Mouse (Mus musculus): ENCODE measurements at regions not wholly inside any gene's neighbourhood (a gene's known extent, or its start where the extent isn't known, plus 50 kb on each side); places are given as distances from the start of the nearest gene placed in this dataset.

DNA sequence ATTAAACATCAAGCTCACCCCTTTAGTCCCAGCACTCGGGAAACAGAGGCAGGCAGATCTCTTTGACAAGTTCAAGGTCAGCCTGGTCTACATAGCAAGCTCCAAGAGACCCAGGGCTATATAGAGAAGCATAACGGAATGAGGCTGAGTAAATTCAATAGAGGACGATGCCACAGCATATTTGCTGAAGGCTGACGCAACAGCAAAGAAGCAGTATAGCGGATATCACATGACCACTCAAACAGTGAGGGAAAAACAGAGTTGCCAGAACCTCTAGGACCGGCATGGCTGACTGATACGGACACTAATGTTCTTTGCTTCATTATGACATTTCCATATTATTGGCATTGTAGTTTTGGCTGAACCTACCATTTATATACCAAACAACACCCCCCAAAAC is 74.2 kb upstream of the Xpo1 start:
- H3K4me3 ChIP-seq, result no peak overlapping the region
- WGBS, result 77% methylated on average over 7 of the region's 7 CpGs

DNA sequence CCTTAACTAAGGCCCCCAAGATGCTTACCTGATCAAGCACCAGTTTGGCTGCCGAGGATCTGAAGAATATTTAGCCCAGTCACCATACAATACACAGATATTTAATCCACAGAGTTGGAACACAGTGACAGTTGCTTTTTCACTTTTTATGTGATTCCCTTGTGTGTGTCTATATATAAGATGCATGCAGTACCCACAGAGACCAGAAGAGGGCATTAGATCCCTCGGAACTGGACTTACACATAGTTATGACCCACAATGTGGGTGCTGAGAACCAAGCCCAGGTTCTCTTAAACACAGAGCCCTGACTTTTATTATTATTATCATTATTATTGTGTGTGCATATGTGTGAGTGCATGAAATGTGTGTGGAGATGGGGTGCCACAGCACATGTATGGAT is 70.6 kb upstream of the Xpo1 start:
- Histone ChIP-seq H3K4me1 (replicated peaks) (no peaks in the 10 kb centered on the region), H3K9ac (no peak overlapping the region), H3K27me3 (no peaks in the 10 kb centered on the region), H3K36me3 (no peaks in the 10 kb centered on the region), H3K4me2 (no peak overlapping the region), H3K9me3 (replicated peaks) (no peaks in the 10 kb centered on the region; the same call in 1 of the 2 replicates), H3K27ac (no peak overlapping the region), H3K4me3 (no peak overlapping the region)
- ATAC-seq (replicated peaks; ENCODE audit: insufficient number of reproducible peaks, insufficient read depth, low FRiP score, low read depth), result no peak
- 87% methylated on average over 2 of the region's 2 CpGs for WGBS

More for the DNA sequence above, 74.2 kb upstream of the Xpo1 start:
- no peak overlapping the region for H3K9ac ChIP-seq
- H3K4me1 ChIP-seq (replicated peaks), result no peaks in the 10 kb centered on the region
- no peak for ATAC-seq (replicated peaks; ENCODE audit: insufficient number of reproducible peaks, insufficient read depth, low FRiP score, low read depth)
- H3K27me3 ChIP-seq, result no peaks in the 10 kb centered on the region
- H3K27ac ChIP-seq, result no peak overlapping the region
- H3K4me2 ChIP-seq, result no peak overlapping the region
- H3K36me3 ChIP-seq, result no peaks in the 10 kb centered on the region
- no peaks in the 10 kb centered on the region; the same call in 1 of the 2 replicates for H3K9me3 ChIP-seq (replicated peaks)

GRCm38 (mm10) chr11:23201701-23202449 is 54.0 kb upstream of the Xpo1 start:
- Histone ChIP-seq H3K9ac (no peak overlapping the region), H3K4me2 (no peak overlapping the region), H3K36me3 (no peaks in the 10 kb centered on the region), H3K27ac (no peak overlapping the region), H3K27me3 (no peaks in the 10 kb centered on the region), H3K9me3 (replicated peaks) (no peaks in the 10 kb centered on the region), H3K4me3 (no peak overlapping the region), H3K4me1 (replicated peaks) (no peaks in the 10 kb centered on the region)
- no peak for ATAC-seq (replicated peaks; ENCODE audit: insufficient number of reproducible peaks, insufficient read depth, low FRiP score, low read depth)
- WGBS, result 84% methylated on average over 9 of the region's 9 CpGs

DNA sequence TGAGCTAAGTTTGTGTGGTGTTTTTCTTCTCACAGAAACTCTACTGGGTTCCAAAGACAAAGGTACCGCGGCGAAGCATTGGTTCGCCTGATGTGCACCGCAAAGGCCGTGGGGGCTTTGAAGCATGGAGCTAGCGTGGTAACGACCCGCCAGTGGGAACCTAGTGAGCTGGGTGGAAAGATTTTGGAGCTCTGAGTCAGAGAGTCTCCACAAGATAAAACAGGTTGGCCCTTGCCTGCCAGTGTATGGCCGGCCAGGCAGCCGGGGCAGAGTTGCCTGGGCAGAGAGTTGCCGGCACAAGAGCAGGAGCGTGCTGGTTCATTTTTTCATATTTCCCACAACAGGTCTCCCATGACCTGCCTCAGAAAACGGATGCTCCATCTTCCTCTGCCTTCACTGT is 52.3 kb upstream of the Xpo1 start:
- Histone ChIP-seq H3K27me3 (no peaks in the 10 kb centered on the region), H3K36me3 (no peaks in the 10 kb centered on the region), H3K9me3 (replicated peaks) (no peaks in the 10 kb centered on the region), H3K4me3 (no peak overlapping the region), H3K27ac (no peak overlapping the region), H3K9ac (no peak overlapping the region), H3K4me1 (replicated peaks) (no peaks in the 10 kb centered on the region), H3K4me2 (no peak overlapping the region)
- WGBS, result 84% methylated on average over 14 of the region's 14 CpGs
- ATAC-seq (replicated peaks; ENCODE audit: insufficient number of reproducible peaks, insufficient read depth, low FRiP score, low read depth), result no peak

DNA sequence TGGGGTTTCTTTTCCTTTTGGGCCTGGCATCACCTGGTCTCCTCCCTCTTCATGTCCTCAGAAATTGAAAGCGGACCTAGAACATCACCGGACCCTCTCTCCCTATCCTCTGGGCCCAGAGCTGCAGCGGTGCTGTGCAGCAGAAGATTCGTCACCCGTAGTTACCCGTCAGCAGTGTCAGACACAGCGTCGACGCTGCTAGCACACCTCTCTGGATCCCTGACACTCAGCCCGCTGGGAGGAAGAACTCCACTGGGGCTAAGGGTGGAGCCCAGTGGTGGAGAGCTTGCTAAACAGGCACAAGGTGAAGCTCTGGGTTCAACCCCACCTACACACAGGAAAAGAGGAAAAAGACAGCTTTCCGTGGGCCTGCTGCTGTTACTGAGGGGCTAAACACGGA is 51.8 kb upstream of the Xpo1 start:
- H3K4me3 ChIP-seq, result no peak overlapping the region
- H3K9ac ChIP-seq, result no peak overlapping the region
- ATAC-seq (replicated peaks; ENCODE audit: insufficient number of reproducible peaks, insufficient read depth, low FRiP score, low read depth), result no peak
- no peak overlapping the region for H3K4me2 ChIP-seq
- no peaks in the 10 kb centered on the region for H3K9me3 ChIP-seq (replicated peaks)
- no peak overlapping the region for H3K27ac ChIP-seq
- no peaks in the 10 kb centered on the region for H3K27me3 ChIP-seq
- no peaks in the 10 kb centered on the region for H3K36me3 ChIP-seq
- 58% methylated on average over 12 of the region's 12 CpGs for WGBS
- H3K4me1 ChIP-seq (replicated peaks), result no peaks in the 10 kb centered on the region

All from heart, embryonic 15.5 days (tissue).